Mouse (Mus musculus) T-cell, adult 2 months (primary cell): ENCODE measurements around the gene P2rx3.

ENCODE experiments used
- DNase-seq: peaks from one replicate; pipeline ENCODE4 v3.0.0; 2022; ENCODE audit warnings: low spot score

P2rx3 gene

GRCm38 (mm10) chr2:84980188-84980587 is 57.1 kb downstream of the P2rx3 start, which contains the start of gene Prg2:
Gene Prg2 (plus strand): TSS chr2:84980461.
- DNase-seq, result no peak

GRCm38 (mm10) chr2:84975580-84975979 is 61.7 kb downstream of the P2rx3 start:
- DNase-seq, result no peak

GRCm38 (mm10) chr2:84967318-84967991 is 69.8 kb downstream of the P2rx3 start:
- DNase-seq, result no peak

GRCm38 (mm10) chr2:84964111-84964801 is 73.0 kb downstream of the P2rx3 start:
- no peak for DNase-seq

- DNase-seq, result no peak
Measured at GRCm38 (mm10) chr2:84962906-84963507, 74.3 kb downstream of the P2rx3 start.

GRCm38 (mm10) chr2:84961901-84962300 is 75.4 kb downstream of the P2rx3 start:
- DNase-seq, result no peak

- no peak for DNase-seq
Measured at GRCm38 (mm10) chr2:84961300-84961699, 76.0 kb downstream of the P2rx3 start.

GRCm38 (mm10) chr2:84958588-84959264 is 78.5 kb downstream of the P2rx3 start:
- DNase-seq, result no peak

- DNase-seq, result peak; percentile 22
Measured at GRCm38 (mm10) chr2:84956274-84956673, 81.0 kb downstream of the P2rx3 start.

- no peak for DNase-seq
Measured at GRCm38 (mm10) chr2:84955435-84955834, 81.8 kb downstream of the P2rx3 start.

GRCm38 (mm10) chr2:84952693-84953092 is 84.6 kb downstream of the P2rx3 start:
- no peak for DNase-seq

- no peak for DNase-seq
Measured at GRCm38 (mm10) chr2:84952251-84952650, 85.0 kb downstream of the P2rx3 start.

- no peak for DNase-seq
Measured at GRCm38 (mm10) chr2:84951027-84951426, 86.2 kb downstream of the P2rx3 start.

- DNase-seq, result no peak
Measured at GRCm38 (mm10) chr2:84948721-84949120, 88.5 kb downstream of the P2rx3 start.
